Mouse (Mus musculus): ENCODE data around the gene Gcn1l1. TPM values are rescaled to one million over a fixed set of nuclear protein-coding genes. Genes with fewer than 3 reads are reported as not detected.

Gene Gcn1l1
- total and polyA plus RNA-seq, 3 experiments: 18.2 to 81.9 (median 62.9) TPM

- dilution Hi-C loops (cut with MboI; ENCODE audit: extremely low pct_ligation_motif_present, extremely low pct_unique_long_range_greater_than_20kb, low sequenced_read_pairs): no loop called here
- no peak for TF ChIP-seq JUND (conservative IDR thresholded peaks at IDR 0.05; ENCODE audit: low read depth, low read length)
- no peak for TF ChIP-seq MAX (IDR thresholded peaks at IDR 0.05; ENCODE audit: low read length)
- no peak for TF ChIP-seq JUN (IDR thresholded peaks at IDR 0.05; ENCODE audit: insufficient read depth, low read depth, low read length)
- TF ChIP-seq ZKSCAN1 (IDR thresholded peaks at IDR 0.05; ENCODE audit: borderline replicate concordance, low read depth, low read length): no peak
- no peak for TF ChIP-seq SMC3 (IDR thresholded peaks at IDR 0.05; ENCODE audit: low read depth, low read length)
- no peak for TF ChIP-seq POLR2A (IDR thresholded peaks at IDR 0.05; ENCODE audit: low read depth, low read length)
- no peak for TF ChIP-seq ZC3H11A (IDR thresholded peaks at IDR 0.05; ENCODE audit: low read depth, low read length)
- no peak for TF ChIP-seq POLR2AphosphoS2 (IDR thresholded peaks at IDR 0.05; ENCODE audit: low read depth, low read length)
- no peak for TF ChIP-seq IRF4 (IDR thresholded peaks at IDR 0.05; ENCODE audit: low read depth, low read length)
- TF ChIP-seq CHD2 (IDR thresholded peaks at IDR 0.05; ENCODE audit: low read length): no peak
- TF ChIP-seq MAZ (IDR thresholded peaks at IDR 0.05; ENCODE audit: low read depth, low read length): no peak
- no peak for TF ChIP-seq NELFE (IDR thresholded peaks at IDR 0.05; ENCODE audit: low read depth, low read length)
- TF ChIP-seq NRF1 (IDR thresholded peaks at IDR 0.05; ENCODE audit: low read depth, low read length): no peak
- TF ChIP-seq ZMIZ1 (IDR thresholded peaks at IDR 0.05; ENCODE audit: low read depth, low read length): no peak
- no peak for TF ChIP-seq GABPA (IDR thresholded peaks at IDR 0.05; ENCODE audit: insufficient replicate concordance, low read depth, low read length)
- no peak for TF ChIP-seq BHLHE40 (IDR thresholded peaks at IDR 0.05; ENCODE audit: low read depth, low read length)
These were observed 103.9 kb downstream of the Gcn1l1 start for GRCm38 (mm10) chr5:115668986-115669385.

GRCm38 (mm10) chr5:115669974-115670373, 104.9 kb downstream of the Gcn1l1 start:
- in situ Hi-C loops (cut with MboI; ENCODE audit: low pct_ligation_motif_present, low pct_unique_long_range_greater_than_20kb, low sequenced_read_pairs): no loop called here
- Histone ChIP-seq H3K27ac (ENCODE audit: insufficient read depth, low read depth) (no peak overlapping the region), H3K4me1 (ENCODE audit: control insufficient read depth in 1 of 2, insufficient read depth in 2 of 2) (no peaks in the 10 kb centered on the region), H3K4me3 (replicated peaks in 1 of 3; ENCODE audit: low read depth in 2 of 3, low read length in 2 of 3, poor library complexity in 1 of 3) (no peak overlapping the region), H3K9me3 (replicated peaks; ENCODE audit: low read length) (peaks cover 5% of the 10 kb centered on the region), H3K36me3 (replicated peaks in 1 of 2; ENCODE audit: control insufficient read depth in 1 of 2, insufficient read depth in 1 of 2, low read length in 1 of 2) (no peaks in the 10 kb centered on the region), H3K9ac (ENCODE audit: insufficient read depth, low read depth) (no peak overlapping the region), H3K79me2 (replicated peaks; ENCODE audit: control insufficient read depth, extremely low read depth, insufficient read depth, poor library complexity, severe bottlenecking) (no peaks in the 10 kb centered on the region), H3K27me3 (replicated peaks) (peaks cover 6% of the 10 kb centered on the region), H3K4me2 (ENCODE audit: insufficient read depth, low read depth, poor library complexity, severe bottlenecking) (no peak overlapping the region)
- TF ChIP-seq MXI1 (IDR thresholded peaks at IDR 0.05; ENCODE audit: low read depth, low read length): no peak
- no peak for TF ChIP-seq TBP (conservative IDR thresholded peaks at IDR 0.05; ENCODE audit: low read depth, low read length)
- no peak for TF ChIP-seq IRF4 (IDR thresholded peaks at IDR 0.05; ENCODE audit: low read depth, low read length)
- no peak for TF ChIP-seq ZMIZ1 (IDR thresholded peaks at IDR 0.05; ENCODE audit: low read depth, low read length)
- no peak for TF ChIP-seq USF1 (IDR thresholded peaks at IDR 0.05; ENCODE audit: low read depth, low read length)
- no peak for TF ChIP-seq POLR2AphosphoS2 (IDR thresholded peaks at IDR 0.05; ENCODE audit: low read depth, low read length)
- no peak for TF ChIP-seq ELF1 (IDR thresholded peaks at IDR 0.05; ENCODE audit: low read depth, low read length)
- no peak for TF ChIP-seq BHLHE40 (IDR thresholded peaks at IDR 0.05; ENCODE audit: low read depth, low read length)
- TF ChIP-seq JUN (IDR thresholded peaks at IDR 0.05; ENCODE audit: insufficient read depth, low read depth, low read length): no peak
- TF ChIP-seq CTCF (conservative IDR thresholded peaks at IDR 0.05 in 1 of 2, IDR thresholded peaks at IDR 0.05 in 1 of 2; ENCODE audit: low read depth in 2 of 2, low read length in 2 of 2): no peak
- no peak for TF ChIP-seq MAX (IDR thresholded peaks at IDR 0.05; ENCODE audit: low read length)
- no peak for DNase-seq (ENCODE audit: extremely low read depth)
- dilution Hi-C loops (cut with MboI; ENCODE audit: extremely low pct_ligation_motif_present, extremely low pct_unique_long_range_greater_than_20kb, low sequenced_read_pairs): no loop called here

More at GRCm38 (mm10) chr5:115668986-115669385, 103.9 kb downstream of the Gcn1l1 start:
- DNase-seq (ENCODE audit: extremely low read depth): no peak
- Histone ChIP-seq H3K9ac (ENCODE audit: insufficient read depth, low read depth) (no peak overlapping the region), H3K4me1 (ENCODE audit: control insufficient read depth in 1 of 2, insufficient read depth in 2 of 2) (no peaks in the 10 kb centered on the region), H3K27ac (ENCODE audit: insufficient read depth, low read depth) (no peak overlapping the region), H3K27me3 (replicated peaks) (peaks cover 6% of the 10 kb centered on the region), H3K4me3 (replicated peaks in 1 of 3; ENCODE audit: low read depth in 2 of 3, low read length in 2 of 3, poor library complexity in 1 of 3) (no peak overlapping the region), H3K4me2 (ENCODE audit: insufficient read depth, low read depth, poor library complexity, severe bottlenecking) (no peak overlapping the region), H3K9me3 (replicated peaks; ENCODE audit: low read length) (peaks cover 7% of the 10 kb centered on the region), H3K79me2 (replicated peaks; ENCODE audit: control insufficient read depth, extremely low read depth, insufficient read depth, poor library complexity, severe bottlenecking) (no peaks in the 10 kb centered on the region), H3K36me3 (replicated peaks in 1 of 2; ENCODE audit: control insufficient read depth in 1 of 2, insufficient read depth in 1 of 2, low read length in 1 of 2) (no peaks in the 10 kb centered on the region)
- in situ Hi-C loops (cut with MboI; ENCODE audit: low pct_ligation_motif_present, low pct_unique_long_range_greater_than_20kb, low sequenced_read_pairs): no loop called here
